Mouse (Mus musculus) forebrain, embryonic 16.5 days (tissue): ENCODE data around the gene Wwox. TPM values are rescaled to one million over a fixed set of nuclear protein-coding genes. Genes with fewer than 3 reads are reported as not detected.
A peak's percentile ranks its signal among the peaks of the same experiment; 100 is the strongest.

Experiments used
- ATAC-seq: fragments of 200-750 bp; cut with Nextera tagmentation; 2 replicates; pipeline ENCODE4 v1.8.0; 2017; ENCODE audit warnings: mild to moderate bottlenecking, moderate library complexity
- H3K27ac ChIP-seq: fragments of 300-500 bp; sonication (generic); 2 replicates; pipeline ENCODE4 v1.5.1; 2014; ENCODE audit warnings: low read length, control low read depth
- H3K27me3 ChIP-seq: fragments of 300-500 bp; sonication (generic); replicated peaks from 2 replicates; pipeline ENCODE4 v1.6.1; 2014; ENCODE audit warnings: low read length; ENCODE audit not compliant: control insufficient read depth, insufficient read depth
- H3K36me3 ChIP-seq: fragments of 300-500 bp; sonication (generic); 2 replicates; pipeline ENCODE4 v1.6.1; 2014; ENCODE audit not compliant: control insufficient read depth, insufficient read depth
- H3K4me1 ChIP-seq: fragments of 300-500 bp; sonication (generic); replicated peaks from 2 replicates; pipeline ENCODE4 v1.6.1; 2014; ENCODE audit warnings: low read length; ENCODE audit not compliant: control insufficient read depth, insufficient read depth
- H3K4me2 ChIP-seq: fragments of 300-500 bp; sonication (generic); 2 replicates; pipeline ENCODE4 v1.6.1; 2014; ENCODE audit warnings: mild to moderate bottlenecking, low read length, control low read depth
- H3K4me3 ChIP-seq: fragments of 300-500 bp; sonication (generic); replicated peaks from 2 replicates; pipeline ENCODE4 v1.5.1; 2014; ENCODE audit warnings: mild to moderate bottlenecking, low read length, control low read depth
- H3K9ac ChIP-seq: fragments of 300-500 bp; sonication (generic); replicated peaks from 2 replicates; pipeline ENCODE4 v1.6.1; 2014; ENCODE audit warnings: low read depth, low read length, control low read depth
- H3K9me3 ChIP-seq: fragments of 300-500 bp; sonication (generic); 2 replicates; pipeline ENCODE4 v1.6.1; 2016; ENCODE audit warnings: low read length; ENCODE audit not compliant: control insufficient read depth
- WGBS: fragments of 180-500 bp; shearing (Covaris S2); extraction: QIAGEN DNeasy Blood & Tissue Kit; methylation state at CpG from one replicate; pipeline ENCODE4 v1.1.7; 2014; 5-methylcytosine and 5-hydroxymethylcytosine counted together
- polyA plus RNA-seq: library from polyadenylated mRNA; unstranded; fragments of >200 nt; fragmentation: Nextera tagmentation; extraction: Ambion mirVana; gene quantifications from 2 replicates; pipeline ENCODE4 v1.2.1, GENCODE M21; 2015

The Wwox gene
- polyA plus RNA-seq, 1 experiment from 2014 or later: 11.4 TPM

GRCm38 (mm10) chr8:114929597-114929996 lies 490.1 kb downstream of the Wwox start:
- WGBS: 93% methylated on average over 4 of the region's 4 CpGs
- no peak overlapping the region for H3K27ac ChIP-seq
- H3K4me2 ChIP-seq: no peak overlapping the region
- peaks cover 26% of the 10 kb centered on the region for H3K27me3 ChIP-seq
- no peaks in the 10 kb centered on the region for H3K9me3 ChIP-seq
- no peaks in the 10 kb centered on the region for H3K36me3 ChIP-seq
- no peak for ATAC-seq
- no peak overlapping the region for H3K4me3 ChIP-seq
- peaks cover 6% of the 10 kb centered on the region; the same call in 1 of the 2 replicates for H3K4me1 ChIP-seq
- H3K9ac ChIP-seq: no peak overlapping the region

GRCm38 (mm10) chr8:114932071-114932630 lies 492.7 kb downstream of the Wwox start:
- 29% methylated on average over 18 of the region's 18 CpGs for WGBS
- Histone ChIP-seq H3K9ac (no peak overlapping the region), H3K4me3 (no peak overlapping the region), H3K36me3 (no peaks in the 10 kb centered on the region), H3K4me1 (peaks cover 13% of the 10 kb centered on the region), H3K9me3 (no peaks in the 10 kb centered on the region), H3K27me3 (peaks cover 22% of the 10 kb centered on the region), H3K4me2 (peak overlapping the region; percentile 9; the same call in 1 of the 2 replicates), H3K27ac (no peak overlapping the region)
- ATAC-seq: no peak

GRCm38 (mm10) chr8:114933248-114933647 lies 493.8 kb downstream of the Wwox start:
- Histone ChIP-seq H3K27ac (no peak overlapping the region), H3K9ac (no peak overlapping the region), H3K4me2 (no peak overlapping the region), H3K36me3 (no peaks in the 10 kb centered on the region), H3K27me3 (peaks cover 23% of the 10 kb centered on the region), H3K9me3 (no peaks in the 10 kb centered on the region), H3K4me3 (no peak overlapping the region), H3K4me1 (peaks cover 15% of the 10 kb centered on the region)
- WGBS: 27% methylated on average over 1 of the region's 1 CpGs
- ATAC-seq: no peak

- Histone ChIP-seq H3K4me2 (no peak overlapping the region), H3K27ac (no peak overlapping the region), H3K36me3 (no peaks in the 10 kb centered on the region), H3K4me1 (peaks cover 19% of the 10 kb centered on the region), H3K9ac (no peak overlapping the region), H3K9me3 (no peaks in the 10 kb centered on the region), H3K4me3 (no peak overlapping the region), H3K27me3 (peaks cover 15% of the 10 kb centered on the region)
- ATAC-seq: peak; percentile 93
- WGBS: 3% methylated on average over 10 of the region's 10 CpGs
These were observed 497.4 kb downstream of the Wwox start for GRCm38 (mm10) chr8:114936887-114937286.

GRCm38 (mm10) chr8:114939338-114939737 lies 499.9 kb downstream of the Wwox start:
- no peak overlapping the region for H3K4me2 ChIP-seq
- no peak overlapping the region for H3K4me3 ChIP-seq
- H3K36me3 ChIP-seq: no peaks in the 10 kb centered on the region
- H3K9ac ChIP-seq: no peak overlapping the region
- H3K9me3 ChIP-seq: no peaks in the 10 kb centered on the region
- H3K4me1 ChIP-seq: peaks cover 12% of the 10 kb centered on the region
- 87% methylated on average over 8 of the region's 8 CpGs for WGBS
- no peak overlapping the region for H3K27ac ChIP-seq
- H3K27me3 ChIP-seq: peaks cover 11% of the 10 kb centered on the region
- ATAC-seq: no peak

- ATAC-seq: no peak
- 74% methylated on average over 5 of the region's 5 CpGs for WGBS
- Histone ChIP-seq H3K4me2 (no peak overlapping the region), H3K27me3 (peaks cover 11% of the 10 kb centered on the region), H3K4me3 (no peak overlapping the region), H3K4me1 (peaks cover 12% of the 10 kb centered on the region), H3K9ac (no peak overlapping the region), H3K9me3 (no peaks in the 10 kb centered on the region), H3K36me3 (no peaks in the 10 kb centered on the region), H3K27ac (no peak overlapping the region)
These were observed 501.6 kb downstream of the Wwox start for GRCm38 (mm10) chr8:114941096-114941495.

- peaks cover 9% of the 10 kb centered on the region for H3K4me1 ChIP-seq
- no peak overlapping the region for H3K9ac ChIP-seq
- peaks cover 11% of the 10 kb centered on the region for H3K27me3 ChIP-seq
- H3K27ac ChIP-seq: no peak overlapping the region
- ATAC-seq: no peak
- H3K4me2 ChIP-seq: no peak overlapping the region
- 84% methylated on average over 9 of the region's 9 CpGs for WGBS
- no peaks in the 10 kb centered on the region for H3K36me3 ChIP-seq
- H3K9me3 ChIP-seq: no peaks in the 10 kb centered on the region
- H3K4me3 ChIP-seq: no peak overlapping the region
These were observed 502.2 kb downstream of the Wwox start for GRCm38 (mm10) chr8:114941644-114942043.

- no peaks in the 10 kb centered on the region for H3K4me1 ChIP-seq
- H3K27ac ChIP-seq: no peak overlapping the region
- WGBS: 71% methylated on average over 6 of the region's 6 CpGs
- H3K4me2 ChIP-seq: no peak overlapping the region
- no peaks in the 10 kb centered on the region for H3K36me3 ChIP-seq
- H3K4me3 ChIP-seq: no peak overlapping the region
- H3K27me3 ChIP-seq: peaks cover 2% of the 10 kb centered on the region; the same call in 1 of the 2 replicates
- no peaks in the 10 kb centered on the region for H3K9me3 ChIP-seq
- no peak for ATAC-seq
- H3K9ac ChIP-seq: no peak overlapping the region
These were observed 508.5 kb downstream of the Wwox start for GRCm38 (mm10) chr8:114947921-114948320.

GRCm38 (mm10) chr8:114956377-114957168 lies 517.1 kb downstream of the Wwox start:
- Histone ChIP-seq H3K27me3 (no peaks in the 10 kb centered on the region), H3K36me3 (no peaks in the 10 kb centered on the region), H3K27ac (no peak overlapping the region), H3K4me3 (no peak overlapping the region), H3K4me1 (no peaks in the 10 kb centered on the region), H3K9me3 (no peaks in the 10 kb centered on the region), H3K9ac (no peak overlapping the region), H3K4me2 (no peak overlapping the region)
- no peak for ATAC-seq
- WGBS: 82% methylated on average over 8 of the region's 8 CpGs
